Mouse (Mus musculus) ES-E14 (cell line): ENCODE data around the gene Klhl23. TPM values are rescaled to one million over a fixed set of nuclear protein-coding genes. Genes with fewer than 3 reads are reported as not detected.

Experiments
- DNase-seq: peaks from one replicate; pipeline ENCODE4 v3.0.0-alpha.2; 2013; ENCODE audit warnings: low read depth, low spot score
- H3K27ac ChIP-seq: 2 replicates; pipeline ENCODE4 v1.5.1; 2012; ENCODE audit warnings: low read depth, mild to moderate bottlenecking, low read length, moderate library complexity, mixed read lengths; ENCODE audit not compliant: poor library complexity, insufficient read depth, severe bottlenecking
- H3K36me3 ChIP-seq: 2 replicates; pipeline ENCODE4 v1.6.1; 2012; ENCODE audit warnings: mild to moderate bottlenecking, low read length, moderate library complexity, mixed read lengths; ENCODE audit not compliant: control insufficient read depth, poor library complexity, insufficient read depth, severe bottlenecking
- H3K4me1 ChIP-seq, 2 experiments: fragments of 150-350 bp in 1 of 2; sonication (generic) in 1 of 2; 2 replicates each; pipeline ENCODE4 v1.6.1; 2012; ENCODE audit warnings: low read length in 2 of 2, mild to moderate bottlenecking in 1 of 2, mixed read lengths in 1 of 2; ENCODE audit not compliant: control insufficient read depth in 2 of 2, insufficient read depth in 2 of 2, poor library complexity in 1 of 2
- H3K4me3 ChIP-seq, 2 experiments: fragments of 150-350 bp in 1 of 2; sonication (generic) in 1 of 2; 2 replicates each; pipeline ENCODE4 v1.5.1; 2012; ENCODE audit warnings: low read length in 2 of 2, low read depth in 1 of 2, mild to moderate bottlenecking in 1 of 2, mixed read lengths in 1 of 2; ENCODE audit not compliant: insufficient read depth in 1 of 2, poor library complexity in 1 of 2, severe bottlenecking in 1 of 2
- H3K9ac ChIP-seq: 2 replicates; pipeline ENCODE4 v1.6.1; 2012; ENCODE audit warnings: low read depth, mild to moderate bottlenecking, low read length, mixed read lengths; ENCODE audit not compliant: poor library complexity, insufficient read depth, severe bottlenecking
- H3K9me3 ChIP-seq: fragments of 150-350 bp; sonication (generic); 2 replicates; pipeline ENCODE4 v1.6.1; 2012; ENCODE audit warnings: low read depth, mild to moderate bottlenecking, low read length; ENCODE audit not compliant: control insufficient read depth, insufficient read depth
- CHD2 ChIP-seq: IDR thresholded peaks from 2 replicates; pipeline ENCODE4 v1.6.1; 2014; ENCODE audit warnings: mild to moderate bottlenecking, low read depth, low read length, inconsistent platforms
- HCFC1 ChIP-seq: IDR thresholded peaks from 2 replicates; pipeline ENCODE4 v1.6.1; 2012; ENCODE audit warnings: low read length, inconsistent platforms, borderline replicate concordance; ENCODE audit not compliant: insufficient read depth
- MAFK ChIP-seq: IDR thresholded peaks from 2 replicates; pipeline ENCODE4 v1.6.1; 2014; ENCODE audit warnings: mild to moderate bottlenecking, low read depth, low read length, inconsistent platforms; ENCODE audit not compliant: insufficient read depth
- ZC3H11A ChIP-seq: IDR thresholded peaks from 2 replicates; pipeline ENCODE4 v1.6.1; 2012; ENCODE audit warnings: low read depth, mild to moderate bottlenecking, inconsistent platforms, low read length, borderline replicate concordance
- ZNF384 ChIP-seq: IDR thresholded peaks from 2 replicates; pipeline ENCODE4 v1.6.1; 2012; ENCODE audit warnings: low read depth, low read length, inconsistent platforms
- in situ Hi-C, 2 experiments: fragments of 600-800 bp; cut with MboI; formaldehyde crosslinking; loops; one replicate each; pipeline ENCODE4 v1.15.1; 2025; ENCODE audit warnings: low sequenced_read_pairs in 2 of 2, inconsistent platforms in 1 of 2; ENCODE audit not compliant: unreplicated experiment in 2 of 2
- total RNA-seq: library from RNA; depleted of rRNA; stranded (reverse); fragments of 300-350 nt; gene quantifications from 2 replicates; pipeline ENCODE4 v1.2.3, GENCODE M21; 2012

Klhl23 gene
- total RNA-seq, 1 experiment = 5.0 TPM

GRCm38 (mm10) chr2:69840261-69840660 is 18.5 kb downstream of the Klhl23 start:
- TF ChIP-seq MAFK = no peak
- TF ChIP-seq ZC3H11A = no peak
- TF ChIP-seq ZNF384 = no peak
- TF ChIP-seq CHD2 = no peak
- TF ChIP-seq HCFC1 = no peak
- H3K4me3 ChIP-seq = no peak overlapping the region

GRCm38 (mm10) chr2:69849215-69849614 is 27.5 kb downstream of the Klhl23 start:
- no peaks in the 10 kb centered on the region for H3K36me3 ChIP-seq
- H3K4me3 ChIP-seq = no peak overlapping the region
- in situ Hi-C loops = no loop called here
- H3K9me3 ChIP-seq = no peaks in the 10 kb centered on the region
- TF ChIP-seq ZC3H11A (no peak), ZNF384 (no peak), CHD2 (no peak), MAFK (no peak), HCFC1 (no peak)
- H3K4me1 ChIP-seq = no peaks in the 10 kb centered on the region; a peak in 1 of 4 replicates
- no peak overlapping the region for H3K9ac ChIP-seq
- DNase-seq = no peak
- H3K27ac ChIP-seq = no peak overlapping the region

More at GRCm38 (mm10) chr2:69840261-69840660, 18.5 kb downstream of the Klhl23 start:
- in situ Hi-C loops = no loop called here
- DNase-seq = no peak
- no peak overlapping the region for H3K9ac ChIP-seq
- H3K27ac ChIP-seq = no peak overlapping the region
- no peaks in the 10 kb centered on the region for H3K36me3 ChIP-seq
- no peaks in the 10 kb centered on the region for H3K4me1 ChIP-seq
- H3K9me3 ChIP-seq = no peaks in the 10 kb centered on the region

GRCm38 (mm10) chr2:69851427-69852058 is 29.8 kb downstream of the Klhl23 start:
- in situ Hi-C loops = no loop called here
- Histone ChIP-seq H3K4me1 (no peaks in the 10 kb centered on the region; a peak in 1 of 4 replicates), H3K36me3 (no peaks in the 10 kb centered on the region), H3K27ac (no peak overlapping the region), H3K4me3 (no peak overlapping the region), H3K9me3 (no peaks in the 10 kb centered on the region), H3K9ac (no peak overlapping the region)
- DNase-seq = no peak
- no peak for TF ChIP-seq MAFK
- no peak for TF ChIP-seq ZC3H11A
- TF ChIP-seq CHD2 = no peak
- TF ChIP-seq HCFC1 = no peak
- TF ChIP-seq ZNF384 = no peak

GRCm38 (mm10) chr2:69856392-69856791 is 34.6 kb downstream of the Klhl23 start:
- Histone ChIP-seq H3K9ac (no peak overlapping the region), H3K4me3 (no peak overlapping the region), H3K36me3 (no peaks in the 10 kb centered on the region), H3K9me3 (no peaks in the 10 kb centered on the region), H3K4me1 (peaks cover 0 to 1% of the 10 kb centered on the region in 2 experiments; a peak in 1 of 4 replicates), H3K27ac (no peak overlapping the region)
- no peak for TF ChIP-seq CHD2
- no peak for TF ChIP-seq MAFK
- TF ChIP-seq ZNF384 = no peak
- TF ChIP-seq ZC3H11A = no peak
- TF ChIP-seq HCFC1 = no peak
- no peak for DNase-seq
- in situ Hi-C loops = no loop called here
